Mouse (Mus musculus): ENCODE results near the gene Hist1h2ad.
A peak's percentile ranks its signal among the peaks of the same experiment; 100 is the strongest.
"Not testable (repeated sequence)": the region's sequence is repeated elsewhere in the genome, so short reads cannot be mapped to it uniquely, and the experiment has no call there.

DNA sequence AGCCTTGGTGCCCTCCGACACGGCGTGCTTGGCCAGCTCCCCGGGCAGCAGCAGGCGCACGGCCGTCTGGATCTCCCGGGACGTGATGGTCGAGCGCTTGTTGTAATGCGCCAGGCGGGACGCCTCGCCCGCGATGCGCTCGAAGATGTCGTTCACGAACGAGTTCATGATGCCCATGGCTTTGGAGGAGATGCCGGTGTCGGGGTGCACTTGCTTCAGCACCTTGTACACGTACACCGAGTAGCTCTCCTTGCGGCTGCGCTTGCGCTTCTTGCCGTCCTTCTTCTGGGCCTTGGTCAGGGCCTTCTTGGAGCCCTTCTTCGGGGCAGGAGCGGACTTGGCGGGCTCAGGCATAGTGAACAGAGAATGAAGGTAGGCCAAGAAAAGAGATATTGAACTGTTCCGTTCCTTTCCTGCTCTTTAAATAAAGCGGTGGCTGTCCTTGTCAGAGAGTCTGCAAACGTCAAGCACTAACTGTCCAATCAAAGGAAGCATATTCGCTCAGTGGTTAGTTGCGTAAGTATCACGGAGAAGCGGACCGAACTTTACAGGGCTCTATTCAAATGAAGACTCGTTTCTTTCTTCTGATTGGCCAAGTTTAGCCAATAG, 31.1 kb upstream of the Hist1h2ad start, which contains the start of gene Hist1h2bh:
- TF ChIP-seq POLR2A (IDR thresholded peaks at IDR 0.05; ENCODE audit: control insufficient read depth, extremely low read depth, insufficient read depth, low read length, poor library complexity): peak; percentile 66; the same call in 1 of the 2 replicates
- not testable (repeated sequence) for TF ChIP-seq CTCF (IDR thresholded peaks at IDR 0.05; ENCODE audit: borderline replicate concordance, control insufficient read depth, extremely low read depth, insufficient read depth, low read length, poor library complexity)
